Mouse (Mus musculus) lung, embryonic 16.5 days (tissue): ENCODE data around the gene Eif4e1b. TPM values are rescaled to one million over a fixed set of nuclear protein-coding genes. Genes with fewer than 3 reads are reported as not detected.

Source experiments
- ATAC-seq: fragments of 200-750 bp; cut with Nextera tagmentation; 2 replicates; pipeline ENCODE4 v1.8.0; 2017; ENCODE audit warnings: low read depth, mild to moderate bottlenecking, moderate library complexity
- H3K27ac ChIP-seq: fragments of 300-500 bp; sonication (generic); 2 replicates; pipeline ENCODE4 v1.5.1; 2014; ENCODE audit warnings: mild to moderate bottlenecking, control low read depth, low read length
- H3K27me3 ChIP-seq: fragments of 300-500 bp; sonication (generic); 2 replicates; pipeline ENCODE4 v1.6.1; 2014; ENCODE audit warnings: low read depth, low read length, mixed read lengths; ENCODE audit not compliant: control insufficient read depth, insufficient read depth
- H3K36me3 ChIP-seq: fragments of 300-500 bp; sonication (generic); 2 replicates; pipeline ENCODE4 v1.6.1; 2014; ENCODE audit warnings: low read length; ENCODE audit not compliant: control insufficient read depth, insufficient read depth
- H3K4me1 ChIP-seq: fragments of 300-500 bp; sonication (generic); replicated peaks from 2 replicates; pipeline ENCODE4 v1.6.1; 2014; ENCODE audit warnings: low read length, mixed read lengths; ENCODE audit not compliant: control insufficient read depth, insufficient read depth
- H3K4me2 ChIP-seq: fragments of 300-500 bp; sonication (generic); 2 replicates; pipeline ENCODE4 v1.6.1; 2014; ENCODE audit warnings: low read depth, low read length, control low read depth
- H3K4me3 ChIP-seq: fragments of 300-500 bp; sonication (generic); 2 replicates; pipeline ENCODE4 v1.5.1; 2014; ENCODE audit warnings: mild to moderate bottlenecking, low read length, control low read depth
- H3K9ac ChIP-seq: fragments of 300-500 bp; sonication (generic); 2 replicates; pipeline ENCODE4 v1.6.1; 2014; ENCODE audit warnings: low read length, control low read depth
- H3K9me3 ChIP-seq: fragments of 300-500 bp; sonication (generic); 2 replicates; pipeline ENCODE4 v1.6.1; 2016; ENCODE audit warnings: low read length; ENCODE audit not compliant: control insufficient read depth
- WGBS: fragments of 180-500 bp; shearing (Covaris S2); extraction: QIAGEN DNeasy Blood & Tissue Kit; methylation state at CpG from one replicate; pipeline ENCODE4 v1.1.7; 2014; 5-methylcytosine and 5-hydroxymethylcytosine counted together
- polyA plus RNA-seq: library from polyadenylated mRNA; unstranded; fragments of >200 nt; fragmentation: Nextera tagmentation; extraction: Ambion mirVana; gene quantifications from 2 replicates; pipeline ENCODE4 v1.2.1, GENCODE M21; 2015

The Eif4e1b gene
- polyA plus RNA-seq, 1 experiment from 2014 or later: not detected

- ATAC-seq: peak; percentile 54
- Histone ChIP-seq H3K36me3 (no peaks in the 10 kb centered on the region), H3K27me3 (peaks cover 25% of the 10 kb centered on the region), H3K9me3 (no peaks in the 10 kb centered on the region), H3K4me1 (peaks cover 7% of the 10 kb centered on the region; the same call in 1 of the 2 replicates), H3K9ac (no peak within 1 kb of the TSS), H3K4me3 (peak within 1 kb of the TSS; percentile 58), H3K27ac (no peak within 1 kb of the TSS), H3K4me2 (peak within 1 kb of the TSS; percentile 95)
- WGBS: 2% methylated on average over 26 of the region's 29 CpGs
These were observed 33.9 kb upstream of the Eif4e1b start, which contains the start of gene Gprin1 for GRCm38 (mm10) chr13:54749864-54750411. Gene Gprin1, minus strand, starts transcription at chr13:54749874.

GRCm38 (mm10) chr13:54750699-54751098 is 33.1 kb upstream of the Eif4e1b start:
- WGBS: under 1% methylated on average over 8 of the region's 8 CpGs
- Histone ChIP-seq H3K4me3 (no peak overlapping the region), H3K36me3 (no peaks in the 10 kb centered on the region), H3K27ac (no peak overlapping the region), H3K9ac (no peak overlapping the region), H3K4me2 (no peak overlapping the region), H3K27me3 (peaks cover 25% of the 10 kb centered on the region), H3K9me3 (no peaks in the 10 kb centered on the region), H3K4me1 (peaks cover 7% of the 10 kb centered on the region; the same call in 1 of the 2 replicates)
- no peak for ATAC-seq

- 65% methylated on average over 10 of the region's 10 CpGs for whole genome bisulfite sequencing
- peaks cover 25% of the 10 kb centered on the region for H3K27me3 ChIP-seq
These were observed 31.1 kb upstream of the Eif4e1b start for GRCm38 (mm10) chr13:54752656-54753055.

GRCm38 (mm10) chr13:54753733-54754132 is 30.1 kb upstream of the Eif4e1b start:
- no peak overlapping the region for H3K27ac ChIP-seq
- WGBS: 58% methylated on average over 6 of the region's 6 CpGs
- H3K27me3 ChIP-seq: peaks cover 19% of the 10 kb centered on the region

More at GRCm38 (mm10) chr13:54752656-54753055, 31.1 kb upstream of the Eif4e1b start:
- Histone ChIP-seq H3K4me1 (peaks cover 9% of the 10 kb centered on the region), H3K9me3 (no peaks in the 10 kb centered on the region), H3K4me3 (no peak overlapping the region), H3K9ac (no peak overlapping the region), H3K36me3 (no peaks in the 10 kb centered on the region), H3K4me2 (no peak overlapping the region), H3K27ac (no peak overlapping the region)
- ATAC-seq: no peak

GRCm38 (mm10) chr13:54754169-54755080 is 29.4 kb upstream of the Eif4e1b start:
- peaks cover 20% of the 10 kb centered on the region for H3K27me3 ChIP-seq
- no peak overlapping the region for H3K27ac ChIP-seq
- no peaks in the 10 kb centered on the region for H3K9me3 ChIP-seq
- no peaks in the 10 kb centered on the region for H3K36me3 ChIP-seq
- no peak overlapping the region for H3K4me3 ChIP-seq
- H3K4me2 ChIP-seq: no peak overlapping the region
- H3K9ac ChIP-seq: no peak overlapping the region
- peaks cover 16% of the 10 kb centered on the region for H3K4me1 ChIP-seq
- no peak for ATAC-seq
- WGBS: 34% methylated on average over 12 of the region's 12 CpGs

More at GRCm38 (mm10) chr13:54753733-54754132, 30.1 kb upstream of the Eif4e1b start:
- no peak overlapping the region for H3K9ac ChIP-seq
- no peak overlapping the region for H3K4me2 ChIP-seq
- H3K4me3 ChIP-seq: no peak overlapping the region
- H3K36me3 ChIP-seq: no peaks in the 10 kb centered on the region
- no peak for ATAC-seq
- H3K9me3 ChIP-seq: no peaks in the 10 kb centered on the region
- H3K4me1 ChIP-seq: peaks cover 18% of the 10 kb centered on the region

- H3K9me3 ChIP-seq: no peaks in the 10 kb centered on the region
- H3K4me1 ChIP-seq: peaks cover 11% of the 10 kb centered on the region
- no peak overlapping the region for H3K4me2 ChIP-seq
- WGBS: 19% methylated on average over 9 of the region's 9 CpGs
- H3K4me3 ChIP-seq: no peak overlapping the region
- no peaks in the 10 kb centered on the region for H3K36me3 ChIP-seq
- no peak overlapping the region for H3K9ac ChIP-seq
- no peak for ATAC-seq
- H3K27me3 ChIP-seq: peaks cover 16% of the 10 kb centered on the region
- H3K27ac ChIP-seq: no peak overlapping the region
These were observed 28.5 kb upstream of the Eif4e1b start for GRCm38 (mm10) chr13:54755201-54755830.

- Histone ChIP-seq H3K4me3 (no peak overlapping the region), H3K4me1 (peaks cover 11% of the 10 kb centered on the region), H3K27me3 (peaks cover 13% of the 10 kb centered on the region), H3K9ac (no peak overlapping the region), H3K4me2 (no peak overlapping the region), H3K9me3 (no peaks in the 10 kb centered on the region), H3K36me3 (no peaks in the 10 kb centered on the region), H3K27ac (no peak overlapping the region)
- WGBS: 75% methylated on average over 8 of the region's 8 CpGs
- no peak for ATAC-seq
These were observed 27.6 kb upstream of the Eif4e1b start for GRCm38 (mm10) chr13:54756156-54756712.

- Histone ChIP-seq H3K9ac (no peak overlapping the region), H3K36me3 (no peaks in the 10 kb centered on the region), H3K9me3 (no peaks in the 10 kb centered on the region), H3K4me3 (no peak overlapping the region), H3K4me1 (peaks cover 11% of the 10 kb centered on the region), H3K27me3 (peaks cover 13% of the 10 kb centered on the region), H3K4me2 (peak overlapping the region; percentile 67), H3K27ac (no peak overlapping the region)
- no peak for ATAC-seq
- WGBS: 40% methylated on average over 10 of the region's 10 CpGs
These were observed 26.5 kb upstream of the Eif4e1b start for GRCm38 (mm10) chr13:54757093-54757830.
